Mouse (Mus musculus): ENCODE data around the gene Cdk15.

The Cdk15 gene

DNA sequence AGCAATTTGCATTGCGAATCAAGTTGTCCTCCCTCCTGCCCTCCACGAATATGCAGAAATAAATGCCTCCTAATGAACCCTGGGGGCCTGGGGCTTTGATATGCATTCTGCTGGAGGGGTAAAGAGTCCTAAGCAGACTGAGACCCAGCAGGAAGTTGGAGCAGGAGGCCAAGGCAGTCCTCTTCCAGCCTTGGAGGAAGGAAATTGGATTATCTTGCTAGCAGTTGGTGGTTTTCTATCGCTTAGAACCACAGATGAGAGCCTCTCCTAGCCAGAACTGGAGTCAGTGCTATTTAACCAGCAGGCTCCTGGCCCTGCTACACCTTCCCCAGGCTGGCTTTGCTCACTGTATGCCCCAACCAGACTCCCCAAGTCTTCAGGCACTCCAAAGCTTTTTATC is 119.9 kb downstream of the Cdk15 start:
- DNase-seq (ENCODE audit: low spot score), result no peak

- DNase-seq (ENCODE audit: low spot score), result no peak
Measured at GRCm38 (mm10) chr1:59377312-59377711, 120.6 kb downstream of the Cdk15 start.

- DNase-seq (ENCODE audit: low spot score), result no peak
Measured at GRCm38 (mm10) chr1:59380926-59381325, 124.2 kb downstream of the Cdk15 start.

DNA sequence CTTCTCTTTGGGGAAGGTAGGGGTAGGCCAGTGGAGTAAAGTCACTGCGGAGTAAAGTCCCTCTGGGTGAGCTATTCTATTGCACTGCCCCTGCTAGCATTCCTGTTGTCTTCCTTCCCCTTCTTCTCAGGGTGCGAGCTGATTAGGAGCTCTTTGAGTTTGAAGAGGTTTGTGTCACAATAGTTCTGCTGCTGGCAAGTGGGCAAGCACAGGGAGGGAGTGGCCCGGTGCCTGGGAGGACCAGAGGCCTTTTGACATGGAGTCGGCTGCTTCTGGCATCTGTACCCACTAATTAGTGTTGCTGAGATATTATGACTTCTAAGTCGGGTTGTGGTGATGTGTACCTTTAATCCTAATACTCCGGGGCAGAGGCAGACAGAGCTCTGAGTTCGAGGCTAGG is 124.8 kb downstream of the Cdk15 start:
- no peak for DNase-seq (ENCODE audit: low spot score)

GRCm38 (mm10) chr1:59382516-59382915 is 125.8 kb downstream of the Cdk15 start:
- no peak for DNase-seq (ENCODE audit: low spot score)

DNA sequence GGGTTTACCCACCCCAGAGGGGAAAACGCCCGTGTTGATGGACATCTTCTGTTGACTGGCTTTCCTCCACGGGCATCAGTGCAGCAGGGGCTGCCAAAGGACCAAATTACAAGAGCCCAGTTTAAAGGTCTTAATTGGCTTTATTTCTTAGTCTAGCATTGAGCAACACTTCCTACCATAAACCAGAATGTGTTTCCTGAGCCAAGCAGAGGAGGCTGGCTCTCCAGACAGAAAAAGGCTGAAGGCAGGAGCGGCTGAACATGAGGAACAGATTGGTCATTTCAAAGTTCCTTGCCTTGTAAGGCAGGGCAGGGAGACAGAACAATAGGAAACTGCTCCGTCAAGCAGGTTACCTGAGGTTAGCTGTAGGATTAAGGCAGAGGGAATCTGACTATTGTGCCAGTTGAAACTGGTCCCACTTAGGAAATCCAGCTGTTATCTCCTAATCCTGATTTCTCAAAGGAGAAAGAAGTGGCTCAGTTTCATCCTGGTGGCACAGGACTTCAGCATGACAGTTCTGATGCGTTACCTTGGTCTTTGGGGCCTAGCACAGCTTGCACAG is 126.4 kb downstream of the Cdk15 start:
- no peak for DNase-seq (ENCODE audit: low spot score)

DNA sequence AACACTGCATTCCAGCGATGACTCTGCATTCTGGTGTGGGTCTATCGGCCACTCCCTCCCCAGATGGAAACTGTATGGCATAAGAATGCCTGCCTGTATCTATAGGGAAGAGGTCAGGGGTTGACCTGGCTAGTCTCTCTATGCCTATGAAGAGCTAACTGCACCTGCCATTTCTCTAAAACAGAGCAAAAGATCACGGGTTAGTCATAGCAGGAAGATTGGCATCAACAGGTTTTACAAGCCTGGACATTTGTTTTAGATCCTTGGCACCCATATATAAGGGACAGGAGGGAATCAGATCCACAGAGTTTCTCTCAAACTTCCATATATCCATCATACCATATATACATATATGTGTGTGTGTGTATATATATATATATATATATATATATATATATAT is 127.7 kb downstream of the Cdk15 start:
- no peak for DNase-seq (ENCODE audit: low spot score)

DNA sequence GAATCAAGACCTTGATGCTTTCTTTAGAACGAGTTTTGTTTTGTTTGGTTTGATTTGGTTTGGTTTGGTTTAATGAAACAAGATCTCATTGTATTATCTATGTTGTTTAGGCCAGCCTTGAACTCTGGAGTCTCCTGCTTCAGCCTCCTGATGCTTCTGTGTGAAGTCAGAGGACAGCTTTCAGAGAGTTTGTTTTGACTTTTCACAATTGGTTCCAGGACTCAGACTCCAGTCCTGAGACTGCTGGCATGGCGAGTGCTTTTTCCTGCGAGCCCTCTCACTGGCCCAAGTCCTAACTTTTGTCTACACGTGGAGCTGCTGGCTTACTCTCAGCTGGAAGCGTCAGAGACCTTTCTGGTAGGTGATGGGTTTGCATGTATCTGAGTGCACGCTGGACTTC is 128.9 kb downstream of the Cdk15 start:
- no peak for DNase-seq (ENCODE audit: low spot score)

- no peak for DNase-seq (ENCODE audit: low spot score)
Measured at GRCm38 (mm10) chr1:59387542-59388314, 131.0 kb downstream of the Cdk15 start.

DNA sequence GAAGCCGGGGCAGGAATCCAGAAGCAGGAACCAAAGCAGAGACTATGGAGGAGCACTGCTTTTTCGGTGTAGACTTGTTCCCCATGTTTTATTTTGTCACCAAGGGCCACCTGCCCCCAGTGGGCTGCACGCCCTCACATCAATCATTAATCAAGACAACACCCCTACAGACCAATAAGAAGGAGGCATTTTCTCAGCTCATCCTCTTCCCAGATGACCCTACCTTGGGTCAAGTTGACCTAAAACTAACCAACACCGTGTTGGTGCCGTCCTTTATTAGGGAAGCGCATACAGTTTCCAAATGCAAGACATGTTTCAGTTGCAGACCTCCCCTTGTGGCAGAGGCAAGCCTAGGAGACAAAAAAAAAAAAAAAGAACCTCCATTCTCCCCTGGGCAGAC is 132.5 kb downstream of the Cdk15 start:
- DNase-seq (ENCODE audit: low spot score), result no peak

GRCm38 (mm10) chr1:59391736-59392135 is 135.0 kb downstream of the Cdk15 start:
- DNase-seq (ENCODE audit: low spot score), result no peak

GRCm38 (mm10) chr1:59394072-59394471 is 137.4 kb downstream of the Cdk15 start:
- DNase-seq (ENCODE audit: low spot score), result no peak

- DNase-seq (ENCODE audit: low spot score), result no peak
Measured at GRCm38 (mm10) chr1:59394616-59395015, 137.9 kb downstream of the Cdk15 start.

- DNase-seq (ENCODE audit: low spot score), result no peak
Measured at GRCm38 (mm10) chr1:59395992-59396391, 139.3 kb downstream of the Cdk15 start.

GRCm38 (mm10) chr1:59399554-59400325 is 143.0 kb downstream of the Cdk15 start:
- DNase-seq (ENCODE audit: low spot score), result no peak

- no peak for DNase-seq (ENCODE audit: low spot score)
Measured at GRCm38 (mm10) chr1:59401253-59401652, 144.5 kb downstream of the Cdk15 start.

All from urinary bladder, postnatal 25 days (tissue).